Mouse (Mus musculus): ENCODE measurements at regions not wholly inside any gene's neighbourhood (a gene's known extent, or its start where the extent isn't known, plus 50 kb on each side); places are given as distances from the start of the nearest gene placed in this dataset.

DNA sequence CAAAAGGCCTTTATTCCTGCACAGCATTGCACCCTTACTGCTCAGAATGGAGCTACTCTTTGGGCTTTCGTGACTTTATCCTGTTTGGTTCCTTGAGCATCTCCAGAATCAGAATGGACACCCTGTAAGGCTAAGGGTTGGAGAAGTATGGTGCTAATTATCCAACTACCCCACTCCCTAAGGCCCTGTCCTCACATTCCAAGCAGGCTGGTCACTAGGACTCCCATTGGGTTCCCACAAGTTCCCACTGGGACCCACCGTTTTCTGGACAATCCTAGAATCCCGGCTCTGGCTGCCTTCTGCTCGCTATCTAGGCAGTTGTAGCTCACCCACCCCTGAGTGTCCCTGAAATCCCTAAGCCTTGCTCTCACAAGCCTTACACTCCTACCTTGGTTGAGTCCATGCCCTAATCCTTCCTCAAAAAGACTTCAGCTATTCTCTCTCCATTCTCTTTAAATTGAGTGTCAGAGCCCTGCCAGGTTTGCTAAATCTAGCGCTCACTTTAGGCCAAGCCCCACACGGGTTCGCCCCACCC, 146.1 kb downstream of the Efcab1 start:
- TF ChIP-seq CTCF (IDR thresholded peaks at IDR 0.05; ENCODE audit: extremely low read depth, insufficient read length, insufficient replicate concordance, low read depth, low read length) (no peak), POLR2A (IDR thresholded peaks at IDR 0.05; ENCODE audit: low read depth, low read length) (no peak)

Measured in small intestine, adult 2 months (tissue).